Mouse (Mus musculus) kidney, adult 2 months (tissue): ENCODE measurements at regions not wholly inside any gene's neighbourhood (a gene's known extent, or its start where the extent isn't known, plus 50 kb on each side); places are given as distances from the start of the nearest gene placed in this dataset.

Experiments used
- CTCF ChIP-seq: fragments of 200-500 bp; conservative IDR thresholded peaks from 2 replicates; pipeline ENCODE4 v1.5.1; 2011; ENCODE audit warnings: low read depth, mild to moderate bottlenecking, control low read depth, low read length, moderate library complexity, mixed read lengths; ENCODE audit not compliant: insufficient read depth, insufficient read length
- POLR2A ChIP-seq: fragments of 200-500 bp; IDR thresholded peaks from one replicate; pipeline ENCODE4 v1.6.1; 2011; ENCODE audit warnings: low read depth, low read length, control low read depth

GRCm38 (mm10) chr6:141068861-141069467 is 180.1 kb upstream of the Pde3a start:
- TF ChIP-seq CTCF: no peak
- no peak for TF ChIP-seq POLR2A
